Mouse (Mus musculus): Measurements from ENCODE around the gene Adipor1. TPM values are rescaled to one million over a fixed set of nuclear protein-coding genes. Genes with fewer than 3 reads are reported as not detected.

The Adipor1 gene
- polyA plus RNA-seq, 1 experiment from 2014 or later: 91.1 TPM

GRCm38 (mm10) chr1:134454904-134455824 lies 40.0 kb downstream of the Adipor1 start, which contains the start of gene Klhl12:
Gene Klhl12 (plus strand): TSS chr1:134455531.
- H3K4me2 ChIP-seq: peak within 1 kb of the TSS; percentile 88
- peak; percentile 97 for ATAC-seq (replicated peaks; ENCODE audit: low FRiP score)
- WGBS: under 1% methylated on average over 60 of the region's 61 CpGs

GRCm38 (mm10) chr1:134456060-134456459 lies 40.9 kb downstream of the Adipor1 start:
- ATAC-seq (replicated peaks; ENCODE audit: low FRiP score): no peak
- Histone ChIP-seq H3K36me3 (peaks cover 30% of the 10 kb centered on the region), H3K4me3 (replicated peaks) (peak overlapping the region; percentile 89), H3K4me1 (peaks cover 18% of the 10 kb centered on the region), H3K27me3 (peaks cover 4% of the 10 kb centered on the region; the same call in 1 of the 2 replicates), H3K27ac (no peak overlapping the region), H3K9ac (peak overlapping the region; percentile 95), H3K4me2 (peak overlapping the region; percentile 88), H3K9me3 (replicated peaks) (no peaks in the 10 kb centered on the region)
- 20% methylated on average over 5 of the region's 5 CpGs for WGBS

More at GRCm38 (mm10) chr1:134454904-134455824, 40.0 kb downstream of the Adipor1 start, which contains the start of gene Klhl12:
- Histone ChIP-seq H3K4me3 (replicated peaks) (peak within 1 kb of the TSS; percentile 89), H3K4me1 (peaks cover 18% of the 10 kb centered on the region), H3K9me3 (replicated peaks) (no peaks in the 10 kb centered on the region), H3K9ac (peak within 1 kb of the TSS; percentile 95), H3K27me3 (peaks cover 4% of the 10 kb centered on the region; the same call in 1 of the 2 replicates), H3K36me3 (peaks cover 21% of the 10 kb centered on the region), H3K27ac (peak within 1 kb of the TSS; percentile 81; the same call in 1 of the 2 replicates)

- no peak overlapping the region for H3K4me3 ChIP-seq (replicated peaks)
- H3K9me3 ChIP-seq (replicated peaks): no peaks in the 10 kb centered on the region
- H3K9ac ChIP-seq: no peak overlapping the region
- H3K27ac ChIP-seq: no peak overlapping the region
- H3K36me3 ChIP-seq: peaks cover 50% of the 10 kb centered on the region
- WGBS: 92% methylated on average over 7 of the region's 7 CpGs
- H3K27me3 ChIP-seq: peaks cover 4% of the 10 kb centered on the region; the same call in 1 of the 2 replicates
- H3K4me2 ChIP-seq: no peak overlapping the region
- H3K4me1 ChIP-seq: peaks cover 18% of the 10 kb centered on the region
- no peak for ATAC-seq (replicated peaks; ENCODE audit: low FRiP score)
Observed at GRCm38 (mm10) chr1:134458139-134458727, 43.1 kb downstream of the Adipor1 start.

GRCm38 (mm10) chr1:134460294-134461284 lies 45.4 kb downstream of the Adipor1 start:
- H3K9me3 ChIP-seq (replicated peaks): no peaks in the 10 kb centered on the region
- no peaks in the 10 kb centered on the region for H3K27me3 ChIP-seq
- no peak overlapping the region for H3K4me2 ChIP-seq
- H3K4me3 ChIP-seq (replicated peaks): no peak overlapping the region
- H3K4me1 ChIP-seq: peaks cover 12% of the 10 kb centered on the region
- no peak overlapping the region for H3K27ac ChIP-seq
- ATAC-seq (replicated peaks; ENCODE audit: low FRiP score): no peak
- 96% methylated on average over 1 of the region's 1 CpGs for WGBS
- no peak overlapping the region for H3K9ac ChIP-seq
- peaks cover 68% of the 10 kb centered on the region for H3K36me3 ChIP-seq

Other genes with a start within 250 kb of the Adipor1 start
- gene Chil1, start 233.2 kb upstream of the Adipor1 start, polyA plus RNA-seq (2015; fragmentation: Nextera tagmentation; extraction: Ambion mirVana): 1.7 and 2.2 TPM in 2 replicates
- gene Mybph, start 221.9 kb upstream of the Adipor1 start, polyA plus RNA-seq (2015; fragmentation: Nextera tagmentation; extraction: Ambion mirVana): 6.1 and 9.3 TPM in 2 replicates
- 7.7 and 8.2 TPM in 2 replicates for gene Adora1, start 179.9 kb upstream of the Adipor1 start, polyA plus RNA-seq (2015; fragmentation: Nextera tagmentation; extraction: Ambion mirVana)
- 13.1 and 19.9 TPM in 2 replicates for gene Myog, start 125.4 kb upstream of the Adipor1 start, polyA plus RNA-seq (2015; fragmentation: Nextera tagmentation; extraction: Ambion mirVana)
- 2.9 and 3.0 TPM in 2 replicates for gene Ppfia4, start 82.5 kb upstream of the Adipor1 start, polyA plus RNA-seq (2015; fragmentation: Nextera tagmentation; extraction: Ambion mirVana)
- 79.0 and 80.9 TPM in 2 replicates for gene Tmem183a, start 53.4 kb upstream of the Adipor1 start, polyA plus RNA-seq (2015; fragmentation: Nextera tagmentation; extraction: Ambion mirVana)
- 0.09 TPM in 1 of 2 replicates, not detected in the other for gene 4933406M09Rik, start 29.4 kb upstream of the Adipor1 start, polyA plus RNA-seq (2015; fragmentation: Nextera tagmentation; extraction: Ambion mirVana)
- 35.6 and 38.1 TPM in 2 replicates for gene Cyb5r1, start 9.8 kb upstream of the Adipor1 start, polyA plus RNA-seq (2015; fragmentation: Nextera tagmentation; extraction: Ambion mirVana)
- gene Klhl12, start 40.2 kb downstream of the Adipor1 start, polyA plus RNA-seq (2015; fragmentation: Nextera tagmentation; extraction: Ambion mirVana): 31.3 and 32.6 TPM in 2 replicates
- 43.6 and 44.3 TPM in 2 replicates for gene Rabif, start 79.3 kb downstream of the Adipor1 start, polyA plus RNA-seq (2015; fragmentation: Nextera tagmentation; extraction: Ambion mirVana)
- gene Mgat4e, start 134.3 kb downstream of the Adipor1 start, polyA plus RNA-seq (2015; fragmentation: Nextera tagmentation; extraction: Ambion mirVana): not detected in 2 replicates
- gene Kdm5b, start 144.8 kb downstream of the Adipor1 start, polyA plus RNA-seq (2015; fragmentation: Nextera tagmentation; extraction: Ambion mirVana): 54.2 and 56.2 TPM in 2 replicates
- 0.78 and 1.5 TPM in 2 replicates for gene Syt2, start 231.3 kb downstream of the Adipor1 start, polyA plus RNA-seq (2015; fragmentation: Nextera tagmentation; extraction: Ambion mirVana)